Mouse (Mus musculus) layer of hippocampus, adult 2 months (tissue): Measurements from ENCODE around the gene Arnt2. TPM values are rescaled to one million over a fixed set of nuclear protein-coding genes. Genes with fewer than 3 reads are reported as not detected.

Experiments
- DNase-seq, 2 experiments: peaks; one replicate each; pipeline ENCODE4 v3.0.0; 2022; ENCODE audit warnings: low spot score in 2 of 2
- H3K27ac ChIP-seq: fragments of 200-600 bp; 2 replicates; pipeline ENCODE4 v1.8.1; 2022
- H3K4me3 ChIP-seq: fragments of 200-600 bp; 2 replicates; pipeline ENCODE4 v1.8.1; 2022; ENCODE audit warnings: mild to moderate bottlenecking
- CTCF ChIP-seq: fragments of 200-600 bp; conservative IDR thresholded peaks from 2 replicates; pipeline ENCODE4 v1.8.1; 2022; ENCODE audit warnings: antibody characterized with exemption, mild to moderate bottlenecking, moderate library complexity
- total RNA-seq, 2 experiments: library from RNA; stranded (reverse); gene quantifications; 2 replicates each; pipeline ENCODE4 v1.2.3; 2021

The Arnt2 gene
- total RNA-seq, 2 experiments from 2014 or later: 146 to 163 TPM

- DNase-seq: no peak
- TF ChIP-seq CTCF: no peak
Observed at GRCm38 (mm10) chr7:84231396-84231795, 178.6 kb downstream of the Arnt2 start.

GRCm38 (mm10) chr7:84227652-84228051 lies 182.3 kb downstream of the Arnt2 start:
- Histone ChIP-seq H3K4me3 (no peak overlapping the region), H3K27ac (no peak overlapping the region)
- DNase-seq: no peak
- TF ChIP-seq CTCF: no peak

More at GRCm38 (mm10) chr7:84231396-84231795, 178.6 kb downstream of the Arnt2 start:
- no peak overlapping the region for H3K27ac ChIP-seq
- H3K4me3 ChIP-seq: no peak overlapping the region

- H3K4me3 ChIP-seq: no peak overlapping the region
- no peak for DNase-seq
- no peak for TF ChIP-seq CTCF
Observed at GRCm38 (mm10) chr7:84226909-84227308, 183.1 kb downstream of the Arnt2 start.

GRCm38 (mm10) chr7:84212112-84212511 lies 197.9 kb downstream of the Arnt2 start:
- no peak for TF ChIP-seq CTCF
- peak overlapping the region; percentile 28; the same call in 1 of the 2 replicates for H3K27ac ChIP-seq

More at GRCm38 (mm10) chr7:84226909-84227308, 183.1 kb downstream of the Arnt2 start:
- no peak overlapping the region for H3K27ac ChIP-seq

GRCm38 (mm10) chr7:84210585-84211291 lies 199.2 kb downstream of the Arnt2 start:
- TF ChIP-seq CTCF: no peak
- Histone ChIP-seq H3K4me3 (no peak overlapping the region), H3K27ac (no peak overlapping the region)
- no peak for DNase-seq

More at GRCm38 (mm10) chr7:84212112-84212511, 197.9 kb downstream of the Arnt2 start:
- H3K4me3 ChIP-seq: no peak overlapping the region
- DNase-seq: no peak

- Histone ChIP-seq H3K27ac (no peak overlapping the region), H3K4me3 (no peak overlapping the region)
- TF ChIP-seq CTCF: no peak
- DNase-seq: peak in 1 of 2 experiments; percentile 1
Observed at GRCm38 (mm10) chr7:84203981-84204380, 206.0 kb downstream of the Arnt2 start.

- no peak for TF ChIP-seq CTCF
- H3K4me3 ChIP-seq: no peak overlapping the region
- H3K27ac ChIP-seq: no peak overlapping the region
- DNase-seq: no peak
Observed at GRCm38 (mm10) chr7:84201151-84202068, 208.6 kb downstream of the Arnt2 start.

- no peak for TF ChIP-seq CTCF
- no peak for DNase-seq
- no peak overlapping the region for H3K4me3 ChIP-seq
- no peak overlapping the region for H3K27ac ChIP-seq
Observed at GRCm38 (mm10) chr7:84197208-84197860, 212.6 kb downstream of the Arnt2 start.

Other genes starting within 250 kb of the Arnt2 start
- gene Gm2115, start 118.8 kb upstream of the Arnt2 start, total RNA-seq: 10 to 100 TPM; 81.8 to 82.2 TPM
- gene Fah, start 196.5 kb upstream of the Arnt2 start, total RNA-seq: 10 to 100 TPM; 20.7 to 21.0 TPM